Mouse (Mus musculus) kidney, adult 8-10 months (tissue): ENCODE data around the gene Dcaf11.

Experiments used
- DNase-seq, 2 experiments: peaks; one replicate each; pipeline ENCODE4 v3.0.0; 2022

Dcaf11 gene

GRCm38 (mm10) chr14:55557003-55557402 is 2.8 kb upstream of the Dcaf11 start:
- peak; percentile 89 to 90 for DNase-seq

- peak in 1 of 2 experiments; percentile 39 for DNase-seq
These were observed 2.2 kb upstream of the Dcaf11 start for GRCm38 (mm10) chr14:55557587-55557986.

GRCm38 (mm10) chr14:55558740-55559448 is 912 bp upstream of the Dcaf11 start:
- DNase-seq, result no peak

GRCm38 (mm10) chr14:55560202-55561073 is 632 bp downstream of the Dcaf11 start, which contains the start of gene A730061H03Rik:
TSS of gene A730061H03Rik (minus strand) at chr14:55560406.
- DNase-seq, result peak; percentile 98 to 99

GRCm38 (mm10) chr14:55561860-55562259 is 2.1 kb downstream of the Dcaf11 start:
- no peak for DNase-seq

GRCm38 (mm10) chr14:55563249-55563648 is 3.4 kb downstream of the Dcaf11 start:
- no peak for DNase-seq

GRCm38 (mm10) chr14:55565748-55566147 is 5.9 kb downstream of the Dcaf11 start:
- no peak for DNase-seq

DNA sequence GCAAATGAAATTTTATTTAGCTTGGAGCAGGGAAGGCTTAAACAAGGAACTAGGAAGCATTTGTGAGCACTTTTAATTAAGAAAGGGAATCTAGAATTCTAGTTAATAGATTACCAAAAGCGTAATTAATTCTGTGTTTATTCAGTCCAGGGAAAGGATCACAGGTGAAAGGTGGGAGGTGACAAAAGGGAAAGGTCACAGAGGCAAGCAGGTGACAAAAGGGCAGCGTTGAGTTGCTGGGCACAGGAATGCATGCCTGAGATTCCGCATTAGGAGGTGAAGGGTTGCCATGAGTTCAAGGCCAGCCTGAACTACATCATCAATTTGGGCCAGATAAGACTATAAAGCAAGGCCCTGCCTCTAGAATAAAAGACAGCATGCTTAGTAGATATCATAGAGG is 7.7 kb downstream of the Dcaf11 start:
- peak in 1 of 2 experiments; percentile 50 for DNase-seq

GRCm38 (mm10) chr14:55570588-55570987 is 10.8 kb downstream of the Dcaf11 start:
- DNase-seq, result no peak

DNA sequence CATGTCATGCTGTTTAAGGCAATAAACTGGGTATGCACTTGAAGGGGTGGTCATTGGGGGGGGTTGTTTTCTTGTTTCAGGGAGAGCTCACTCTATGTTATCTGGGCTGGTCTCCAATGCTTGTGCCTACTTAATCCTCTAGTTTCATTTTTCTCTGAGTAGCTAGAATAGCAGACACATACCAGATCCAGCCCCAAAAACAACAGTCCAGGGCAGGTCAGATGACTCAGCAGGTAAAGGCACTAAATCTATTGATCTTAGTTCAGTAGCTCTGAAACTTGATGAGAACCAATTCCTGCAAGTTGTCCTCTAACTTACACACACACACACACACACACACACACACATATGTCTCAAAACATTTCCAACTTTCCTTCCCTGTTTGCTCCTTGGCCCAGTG is 12.0 kb downstream of the Dcaf11 start:
- DNase-seq, result no peak

DNA sequence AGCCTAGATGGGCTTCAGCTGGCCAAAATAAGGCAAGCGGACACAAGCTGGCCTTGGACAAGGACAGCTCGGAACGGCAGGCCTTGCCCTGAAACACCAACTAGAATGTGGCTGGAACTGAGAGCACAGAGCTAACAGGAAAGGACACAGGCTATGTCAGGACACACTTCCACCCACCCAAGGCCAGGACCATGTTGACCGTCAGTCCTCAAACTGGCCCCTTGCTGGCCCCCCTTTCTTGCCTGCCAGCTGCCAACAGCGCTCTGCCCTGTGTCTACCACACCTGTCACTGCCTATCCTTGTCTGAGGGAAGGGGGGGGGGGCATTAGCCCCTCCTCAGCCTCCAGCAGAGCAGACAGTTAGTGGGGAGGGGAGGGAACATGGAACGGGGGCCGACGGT is 15.5 kb downstream of the Dcaf11 start, which contains the start of gene Fitm1:
Gene Fitm1 (plus strand): TSS at position 316 of the 400 bp plus-strand sequence.
- no peak for DNase-seq

DNA sequence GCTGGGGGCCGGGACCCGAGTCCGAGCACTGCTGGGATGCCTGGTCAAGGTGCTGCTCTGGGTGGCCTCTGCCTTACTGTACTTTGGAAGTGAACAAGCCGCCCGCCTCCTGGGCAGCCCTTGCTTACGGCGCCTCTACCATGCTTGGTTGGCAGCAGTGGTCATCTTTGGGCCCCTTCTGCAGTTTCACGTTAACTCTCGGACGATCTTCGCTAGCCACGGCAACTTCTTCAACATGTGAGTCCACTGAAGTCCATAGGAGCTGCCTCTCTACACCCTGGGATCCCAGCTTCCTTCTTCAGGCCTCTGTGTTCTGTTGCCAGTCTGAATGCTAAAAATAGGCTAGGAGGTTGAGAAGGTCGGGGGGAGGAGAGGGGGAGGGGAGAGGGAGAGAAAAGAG is 15.9 kb downstream of the Dcaf11 start:
- peak in 1 of 2 experiments; percentile 47 for DNase-seq

DNA sequence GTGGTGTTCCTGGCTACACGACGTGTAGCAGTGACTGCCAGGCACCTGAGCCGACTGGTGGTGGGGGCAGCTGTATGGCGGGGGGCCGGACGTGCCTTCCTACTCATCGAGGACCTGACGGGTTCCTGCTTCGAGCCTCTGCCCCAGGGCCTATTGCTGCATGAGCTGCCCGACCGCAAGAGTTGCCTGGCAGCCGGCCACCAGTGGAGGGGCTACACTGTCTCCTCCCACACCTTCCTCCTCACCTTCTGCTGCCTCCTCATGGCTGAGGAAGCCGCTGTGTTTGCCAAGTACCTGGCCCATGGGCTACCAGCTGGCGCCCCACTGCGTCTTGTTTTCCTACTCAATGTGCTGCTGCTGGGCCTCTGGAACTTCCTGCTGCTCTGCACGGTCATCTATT is 16.6 kb downstream of the Dcaf11 start:
- DNase-seq, result no peak

DNA sequence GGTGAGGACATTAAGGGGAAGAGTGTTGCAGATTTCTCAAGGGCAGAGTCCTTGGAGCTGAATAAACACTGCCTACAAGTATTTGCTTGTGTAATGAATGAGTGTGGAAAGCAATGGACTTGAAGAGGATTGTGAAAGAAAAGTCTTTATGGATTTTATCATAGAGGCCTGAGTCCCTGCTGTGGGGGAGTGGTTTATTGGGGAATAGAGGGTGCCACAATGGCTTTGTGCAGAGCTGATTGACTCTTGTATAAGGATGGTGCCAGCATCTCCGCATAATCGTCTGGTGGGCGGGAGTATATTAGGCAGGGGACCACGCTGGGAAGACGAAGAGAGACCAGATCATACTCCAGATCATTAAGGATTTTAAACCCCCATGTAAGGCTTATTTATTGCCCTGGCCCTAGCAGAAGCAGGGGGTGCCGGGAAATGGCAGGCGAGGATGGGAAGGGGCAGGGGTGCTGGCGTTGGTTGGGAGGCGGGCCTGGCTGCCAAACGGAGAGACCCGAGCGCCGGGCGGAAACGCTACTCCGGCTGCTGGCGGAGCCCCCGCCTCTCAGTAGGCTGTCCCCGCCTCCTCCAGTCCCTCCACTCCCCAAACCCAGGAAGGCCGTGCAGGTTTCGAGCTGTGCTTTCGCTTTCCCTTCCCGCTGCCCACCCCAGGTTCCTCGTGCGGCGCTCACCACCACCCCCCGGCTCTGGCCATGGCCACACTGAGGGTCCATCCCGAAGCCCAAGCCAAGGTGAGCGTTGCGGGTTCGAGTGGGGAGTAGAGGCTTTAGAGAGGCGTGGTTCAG is 18.3 kb downstream of the Dcaf11 start, which contains the start of gene Psme1:
Gene Psme1 (plus strand): TSS at position 253 of the 797 bp plus-strand sequence.
- peak; percentile 75 to 77 for DNase-seq

DNA sequence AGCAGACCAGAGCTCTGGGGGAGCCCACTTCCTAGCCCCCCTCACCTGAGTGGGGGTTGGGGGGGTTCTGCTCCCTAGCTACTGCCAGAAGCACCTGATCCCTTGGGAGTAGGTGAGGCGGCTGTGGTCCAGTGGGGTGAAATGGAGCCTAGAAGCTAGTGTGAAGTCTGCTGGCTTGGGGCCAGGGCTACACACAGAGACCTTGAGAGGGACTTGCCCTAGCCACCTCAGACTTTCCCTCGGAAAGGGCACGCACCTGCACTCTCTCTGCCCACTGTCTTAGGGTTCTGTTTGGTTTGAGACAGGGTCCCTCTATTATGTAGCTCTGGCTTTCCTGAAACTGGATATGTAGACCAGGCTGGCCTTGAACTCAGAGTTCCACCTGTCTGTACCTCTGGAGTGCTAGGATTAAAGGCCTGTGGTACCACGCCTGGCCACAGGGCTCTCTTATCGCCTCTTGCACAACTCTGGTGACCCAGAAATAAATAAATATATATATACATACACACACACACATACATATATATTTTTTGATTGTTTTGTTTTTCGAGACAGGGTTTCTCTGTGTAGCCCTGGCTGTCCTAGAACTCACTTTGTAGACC is 19.0 kb downstream of the Dcaf11 start:
- peak; percentile 71 to 76 for DNase-seq

GRCm38 (mm10) chr14:55579511-55580496 is 20.0 kb downstream of the Dcaf11 start:
- DNase-seq, result no peak

- DNase-seq, result no peak
These were observed 20.9 kb downstream of the Dcaf11 start for GRCm38 (mm10) chr14:55580731-55581130.

- no peak for DNase-seq
These were observed 22.3 kb downstream of the Dcaf11 start for GRCm38 (mm10) chr14:55581981-55582681.

DNA sequence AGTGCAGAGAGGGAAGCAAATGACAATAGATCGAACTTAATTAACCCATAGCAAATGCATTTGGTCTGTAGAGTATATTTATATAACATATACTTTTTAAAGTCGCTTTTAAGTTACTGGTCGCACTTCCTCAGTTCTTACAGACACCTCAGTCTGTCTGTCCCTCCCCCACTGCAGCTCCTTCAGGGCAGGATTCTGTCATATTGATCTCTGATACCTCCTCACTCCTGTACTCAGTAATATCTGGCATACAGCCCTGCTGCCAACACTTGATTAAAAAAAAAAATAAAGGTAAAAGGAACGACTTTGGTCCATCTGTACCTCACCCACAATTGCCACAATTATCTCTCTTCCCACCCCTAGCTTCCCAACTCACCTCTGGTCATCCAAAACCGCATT is 24.5 kb downstream of the Dcaf11 start:
- no peak for DNase-seq
